Mouse (Mus musculus) hindbrain, embryonic 16.5 days (tissue): Measurements from ENCODE around the gene Tmed1. TPM values are rescaled to one million over a fixed set of nuclear protein-coding genes. Genes with fewer than 3 reads are reported as not detected.
"Not testable (repeated sequence)": the region's sequence is repeated elsewhere in the genome, so short reads cannot be mapped to it uniquely, and the experiment has no call there.

ENCODE experiments used
- ATAC-seq: fragments of 200-750 bp; cut with Nextera tagmentation; 2 replicates; pipeline ENCODE4 v1.8.0; 2017; ENCODE audit warnings: moderate TSS enrichment, moderate library complexity
- H3K27ac ChIP-seq: fragments of 300-500 bp; sonication (generic); 2 replicates; pipeline ENCODE4 v1.5.1; 2014; ENCODE audit warnings: low read depth, mild to moderate bottlenecking, control low read depth, low read length, moderate library complexity
- H3K27me3 ChIP-seq: fragments of 300-500 bp; sonication (generic); replicated peaks from 2 replicates; pipeline ENCODE4 v1.6.1; 2014; ENCODE audit warnings: low read length; ENCODE audit not compliant: control insufficient read depth, insufficient read depth
- H3K36me3 ChIP-seq: fragments of 300-500 bp; sonication (generic); 2 replicates; pipeline ENCODE4 v1.6.1; 2014; ENCODE audit warnings: mild to moderate bottlenecking, low read length, moderate library complexity, mixed read lengths; ENCODE audit not compliant: control insufficient read depth, insufficient read depth
- H3K4me1 ChIP-seq: fragments of 300-500 bp; sonication (generic); 2 replicates; pipeline ENCODE4 v1.6.1; 2014; ENCODE audit warnings: low read depth, low read length; ENCODE audit not compliant: control insufficient read depth, insufficient read depth
- H3K4me2 ChIP-seq: fragments of 300-500 bp; sonication (generic); 2 replicates; pipeline ENCODE4 v1.6.1; 2014; ENCODE audit warnings: mild to moderate bottlenecking, low read length, control low read depth, moderate library complexity
- H3K4me3 ChIP-seq: fragments of 300-500 bp; sonication (generic); 2 replicates; pipeline ENCODE4 v1.5.1; 2014; ENCODE audit warnings: mild to moderate bottlenecking, low read length, control low read depth, moderate library complexity
- H3K9ac ChIP-seq: fragments of 300-500 bp; sonication (generic); 2 replicates; pipeline ENCODE4 v1.6.1; 2014; ENCODE audit warnings: low read depth, mild to moderate bottlenecking, control low read depth, low read length, moderate library complexity
- H3K9me3 ChIP-seq: fragments of 300-500 bp; sonication (generic); 2 replicates; pipeline ENCODE4 v1.6.1; 2014; ENCODE audit warnings: mild to moderate bottlenecking, low read length, moderate library complexity; ENCODE audit not compliant: control insufficient read depth
- WGBS: fragments of 180-500 bp; shearing (Covaris S2); extraction: QIAGEN DNeasy Blood & Tissue Kit; methylation state at CpG from one replicate; pipeline ENCODE4 v1.1.7; 2014; 5-methylcytosine and 5-hydroxymethylcytosine counted together
- polyA plus RNA-seq: library from polyadenylated mRNA; unstranded; fragments of >200 nt; fragmentation: Nextera tagmentation; extraction: Ambion mirVana; gene quantifications from 2 replicates; pipeline ENCODE4 v1.2.1, GENCODE M21; 2015

Tmed1 gene
- polyA plus RNA-seq, 1 experiment from 2014 or later = 64.3 TPM

- Histone ChIP-seq H3K27me3 (no peaks in the 10 kb centered on the region), H3K4me3 (no peak overlapping the region), H3K9ac (no peak overlapping the region), H3K4me1 (no peaks in the 10 kb centered on the region), H3K36me3 (no peaks in the 10 kb centered on the region), H3K9me3 (no peaks in the 10 kb centered on the region), H3K27ac (no peak overlapping the region), H3K4me2 (no peak overlapping the region)
- ATAC-seq = no peak
- 81% methylated on average over 1 of the region's 1 CpGs for WGBS
These were observed 17.9 kb upstream of the Tmed1 start for GRCm38 (mm10) chr9:21527917-21528324.

GRCm38 (mm10) chr9:21527100-21527801 lies 17.2 kb upstream of the Tmed1 start:
- WGBS = 96% methylated on average over 2 of the region's 2 CpGs
- Histone ChIP-seq H3K4me3 (no peak overlapping the region), H3K9ac (no peak overlapping the region), H3K27ac (no peak overlapping the region), H3K36me3 (no peaks in the 10 kb centered on the region), H3K4me2 (no peak overlapping the region), H3K27me3 (no peaks in the 10 kb centered on the region), H3K4me1 (no peaks in the 10 kb centered on the region), H3K9me3 (no peaks in the 10 kb centered on the region)
- ATAC-seq = no peak

DNA sequence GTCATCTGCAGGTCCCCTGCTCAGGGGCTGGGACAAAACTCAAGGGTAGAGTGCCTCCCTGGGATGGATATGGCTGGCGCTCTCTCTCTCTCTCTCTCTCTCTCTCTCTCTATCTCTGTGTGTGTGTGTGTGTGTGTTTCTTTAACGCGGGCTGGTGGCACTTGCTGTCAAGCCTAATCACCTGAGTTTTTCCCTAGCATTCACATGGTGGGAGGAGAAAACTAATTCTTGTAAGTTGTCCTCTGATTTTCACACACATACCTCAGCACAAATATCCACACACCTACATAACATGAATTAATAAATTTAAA lies 16.5 kb upstream of the Tmed1 start:
- no peak overlapping the region for H3K4me3 ChIP-seq
- H3K36me3 ChIP-seq = no peaks in the 10 kb centered on the region
- H3K4me1 ChIP-seq = no peaks in the 10 kb centered on the region
- H3K9ac ChIP-seq = no peak overlapping the region
- no peak overlapping the region for H3K27ac ChIP-seq
- ATAC-seq = no peak
- 96% methylated on average over 3 of the region's 3 CpGs for WGBS
- H3K27me3 ChIP-seq = no peaks in the 10 kb centered on the region
- no peaks in the 10 kb centered on the region for H3K9me3 ChIP-seq
- H3K4me2 ChIP-seq = no peak overlapping the region

DNA sequence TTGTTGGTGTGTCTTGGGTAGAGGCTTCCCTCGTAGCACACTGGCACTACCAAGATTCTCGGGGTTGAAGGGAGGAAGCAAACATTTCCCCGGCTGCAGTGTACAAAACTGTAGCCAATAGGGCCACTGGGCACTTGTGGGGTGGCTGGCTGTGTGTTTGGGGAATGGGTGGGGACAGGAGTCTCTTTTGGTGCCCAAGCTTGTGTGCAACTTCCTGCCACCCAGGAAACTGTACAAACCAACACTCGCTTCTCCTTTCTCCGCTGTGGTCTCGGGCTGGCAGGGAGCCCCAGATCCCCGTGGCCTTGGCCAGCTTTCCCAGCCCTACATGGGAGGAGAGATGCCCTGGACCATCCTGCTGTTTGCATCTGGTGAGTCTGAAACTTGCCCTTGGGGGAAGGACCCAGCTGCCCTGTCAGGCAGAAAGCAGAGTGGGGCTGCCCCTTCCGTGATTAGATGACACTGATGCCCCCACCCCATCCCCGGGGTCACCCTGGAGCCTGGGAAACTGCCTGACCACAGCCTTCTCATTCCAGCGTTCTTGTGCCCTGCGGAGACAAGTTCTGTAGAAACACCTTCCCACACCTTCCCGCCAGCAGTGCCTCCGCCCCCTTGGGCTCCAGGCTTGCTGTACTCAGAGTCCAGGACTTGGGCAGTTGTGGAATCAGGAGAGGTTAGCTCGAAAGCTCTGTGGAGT lies 16.0 kb upstream of the Tmed1 start, which contains the start of gene AB124611:
TSS of gene AB124611 (plus strand) at position 240 of the 697 bp plus-strand sequence.
- no peaks in the 10 kb centered on the region for H3K9me3 ChIP-seq
- H3K36me3 ChIP-seq = no peaks in the 10 kb centered on the region
- H3K4me2 ChIP-seq = no peak within 1 kb of the TSS
- H3K4me3 ChIP-seq = no peak within 1 kb of the TSS
- no peak within 1 kb of the TSS for H3K9ac ChIP-seq
- H3K4me1 ChIP-seq = no peaks in the 10 kb centered on the region
- 72% methylated on average over 14 of the region's 14 CpGs for WGBS
- H3K27ac ChIP-seq = no peak within 1 kb of the TSS
- no peaks in the 10 kb centered on the region for H3K27me3 ChIP-seq
- ATAC-seq = no peak

GRCm38 (mm10) chr9:21525142-21525936 lies 15.3 kb upstream of the Tmed1 start:
- H3K9ac ChIP-seq = no peak overlapping the region
- H3K4me3 ChIP-seq = no peak overlapping the region
- no peaks in the 10 kb centered on the region for H3K4me1 ChIP-seq
- no peaks in the 10 kb centered on the region for H3K36me3 ChIP-seq
- no peak overlapping the region for H3K4me2 ChIP-seq
- H3K27me3 ChIP-seq = no peaks in the 10 kb centered on the region
- no peak overlapping the region for H3K27ac ChIP-seq
- 83% methylated on average over 7 of the region's 7 CpGs for WGBS
- H3K9me3 ChIP-seq = no peaks in the 10 kb centered on the region
- no peak for ATAC-seq

- H3K4me2 ChIP-seq, H3K36me3 ChIP-seq, H3K27ac ChIP-seq, H3K9me3 ChIP-seq, H3K4me1 ChIP-seq, H3K4me3 ChIP-seq, H3K27me3 ChIP-seq, ATAC-seq, H3K9ac ChIP-seq: not testable (repeated sequence)
- 82% methylated on average over 6 of the region's 6 CpGs for WGBS
These were observed 8.6 kb upstream of the Tmed1 start for GRCm38 (mm10) chr9:21518690-21519089.

- no peak overlapping the region for H3K9ac ChIP-seq
- H3K4me3 ChIP-seq = no peak overlapping the region
- no peak overlapping the region for H3K4me2 ChIP-seq
- H3K27me3 ChIP-seq = no peaks in the 10 kb centered on the region
- H3K27ac ChIP-seq = no peak overlapping the region
- no peaks in the 10 kb centered on the region for H3K9me3 ChIP-seq
- ATAC-seq = no peak
- H3K4me1 ChIP-seq = no peaks in the 10 kb centered on the region
- no peaks in the 10 kb centered on the region for H3K36me3 ChIP-seq
- WGBS = 91% methylated on average over 6 of the region's 6 CpGs
These were observed 8.0 kb upstream of the Tmed1 start for GRCm38 (mm10) chr9:21517947-21518495.

GRCm38 (mm10) chr9:21513466-21513865 lies 3.4 kb upstream of the Tmed1 start:
- no peak for ATAC-seq
- Histone ChIP-seq H3K4me3 (no peak overlapping the region), H3K27ac (no peak overlapping the region), H3K9ac (no peak overlapping the region), H3K9me3 (no peaks in the 10 kb centered on the region), H3K4me2 (no peak overlapping the region), H3K36me3 (peaks cover under 1% of the 10 kb centered on the region; the same call in 1 of the 2 replicates), H3K4me1 (peaks cover 14% of the 10 kb centered on the region), H3K27me3 (no peaks in the 10 kb centered on the region)
- WGBS = 99% methylated on average over 4 of the region's 4 CpGs

GRCm38 (mm10) chr9:21511052-21511451 lies 1.0 kb upstream of the Tmed1 start:
- 82% methylated on average over 9 of the region's 9 CpGs for WGBS
- Histone ChIP-seq H3K4me3 (peak overlapping the region; percentile 73), H3K27ac (peak overlapping the region; percentile 95), H3K9me3 (no peaks in the 10 kb centered on the region), H3K9ac (peak overlapping the region; percentile 88), H3K4me2 (peak overlapping the region; percentile 73), H3K36me3 (peaks cover 13% of the 10 kb centered on the region), H3K4me1 (peaks cover 14% of the 10 kb centered on the region), H3K27me3 (no peaks in the 10 kb centered on the region)
- no peak for ATAC-seq
